Mouse (Mus musculus) testis, adult 2 months (tissue): ENCODE measurements around the gene Tspan33.

Experiments
- CTCF ChIP-seq: fragments of 200-500 bp; IDR thresholded peaks from 2 replicates; pipeline ENCODE4 v1.5.1; 2012; ENCODE audit warnings: low read depth, mild to moderate bottlenecking, inconsistent platforms, low read length, moderate library complexity; ENCODE audit not compliant: control insufficient read depth, insufficient read depth, insufficient replicate concordance
- POLR2A ChIP-seq: fragments of 200-500 bp; IDR thresholded peaks from 2 replicates; pipeline ENCODE4 v1.6.1; 2012; ENCODE audit warnings: low read depth, mild to moderate bottlenecking, inconsistent platforms, low read length, moderate library complexity; ENCODE audit not compliant: control insufficient read depth

- no peak for TF ChIP-seq POLR2A
- no peak for TF ChIP-seq CTCF
Observed at GRCm38 (mm10) chr6:29718894-29719329, 24.9 kb downstream of the Tspan33 start.
